Mouse (Mus musculus): ENCODE data around the gene Slc17a7. TPM values are rescaled to one million over a fixed set of nuclear protein-coding genes. Genes with fewer than 3 reads are reported as not detected.

Slc17a7 gene
- total and polyA plus RNA-seq, 3 experiments: 0.11 TPM; not detected in 2

GRCm38 (mm10) chr7:45224826-45225225 lies 61.1 kb downstream of the Slc17a7 start:
- Histone ChIP-seq H3K9me3 (replicated peaks; ENCODE audit: low read length) (peaks cover 7% of the 10 kb centered on the region), H3K36me3 (replicated peaks in 1 of 2; ENCODE audit: control insufficient read depth in 1 of 2, insufficient read depth in 1 of 2, low read length in 1 of 2) (peaks cover 0 to 9% of the 10 kb centered on the region in 2 experiments), H3K4me3 (replicated peaks in 1 of 3; ENCODE audit: low read depth in 2 of 3, low read length in 2 of 3, poor library complexity in 1 of 3) (no peak overlapping the region), H3K4me1 (ENCODE audit: control insufficient read depth in 1 of 2, insufficient read depth in 2 of 2) (peaks cover 15 to 52% of the 10 kb centered on the region in 2 experiments), H3K79me2 (replicated peaks; ENCODE audit: control insufficient read depth, extremely low read depth, insufficient read depth, poor library complexity, severe bottlenecking) (no peaks in the 10 kb centered on the region), H3K4me2 (ENCODE audit: insufficient read depth, low read depth, poor library complexity, severe bottlenecking) (no peak overlapping the region), H3K9ac (ENCODE audit: insufficient read depth, low read depth) (no peak overlapping the region), H3K27me3 (replicated peaks) (no peaks in the 10 kb centered on the region), H3K27ac (ENCODE audit: insufficient read depth, low read depth) (no peak overlapping the region)
- in situ Hi-C loops (cut with MboI; ENCODE audit: low pct_ligation_motif_present, low pct_unique_long_range_greater_than_20kb, low sequenced_read_pairs) (no loop called here), dilution Hi-C loops (cut with MboI; ENCODE audit: extremely low pct_ligation_motif_present, extremely low pct_unique_long_range_greater_than_20kb, low sequenced_read_pairs) (no loop called here)
- no peak for DNase-seq (ENCODE audit: extremely low read depth)
- TF ChIP-seq JUND (conservative IDR thresholded peaks at IDR 0.05; ENCODE audit: low read depth, low read length) (no peak), MAFK (IDR thresholded peaks at IDR 0.05; ENCODE audit: insufficient replicate concordance, low read length) (no peak), NRF1 (IDR thresholded peaks at IDR 0.05; ENCODE audit: low read depth, low read length) (no peak), E2F4 (IDR thresholded peaks at IDR 0.05; ENCODE audit: insufficient replicate concordance, low read depth, low read length) (no peak), KAT2A (IDR thresholded peaks at IDR 0.05; ENCODE audit: insufficient replicate concordance, low read length) (no peak), MAX (IDR thresholded peaks at IDR 0.05; ENCODE audit: low read length) (no peak), JUN (IDR thresholded peaks at IDR 0.05; ENCODE audit: insufficient read depth, low read depth, low read length) (no peak), RCOR1 (conservative IDR thresholded peaks at IDR 0.05; ENCODE audit: low read depth, low read length) (no peak), MEF2A (IDR thresholded peaks at IDR 0.05; ENCODE audit: borderline replicate concordance, low read depth, low read length) (no peak), MXI1 (IDR thresholded peaks at IDR 0.05; ENCODE audit: low read depth, low read length) (no peak), TBP (conservative IDR thresholded peaks at IDR 0.05; ENCODE audit: low read depth, low read length) (no peak), ETS1 (conservative IDR thresholded peaks at IDR 0.05; ENCODE audit: low read depth, low read length) (no peak), ZMIZ1 (IDR thresholded peaks at IDR 0.05; ENCODE audit: low read depth, low read length) (no peak), ZKSCAN1 (IDR thresholded peaks at IDR 0.05; ENCODE audit: borderline replicate concordance, low read depth, low read length) (no peak), BHLHE40 (IDR thresholded peaks at IDR 0.05; ENCODE audit: low read depth, low read length) (no peak), CTCF (conservative IDR thresholded peaks at IDR 0.05 in 1 of 2, IDR thresholded peaks at IDR 0.05 in 1 of 2; ENCODE audit: low read depth in 2 of 2, low read length in 2 of 2) (no peak), POLR2AphosphoS2 (IDR thresholded peaks at IDR 0.05; ENCODE audit: low read depth, low read length) (no peak), IRF4 (IDR thresholded peaks at IDR 0.05; ENCODE audit: low read depth, low read length) (no peak), CHD2 (IDR thresholded peaks at IDR 0.05; ENCODE audit: low read length) (no peak), MYC (IDR thresholded peaks at IDR 0.05; ENCODE audit: low read depth, low read length) (no peak)

Other genes with a start within 250 kb of the Slc17a7 start
Only the 20 nearest of the 34 such genes appear.
- 5.0 and 10.6 TPM in 2 replicates for gene Rras, start 146.0 kb upstream of the Slc17a7 start, total RNA-seq (2012; rRNA removed)
- 6.6 and 7.2 TPM in 2 replicates for gene Rras, start 146.0 kb upstream of the Slc17a7 start, total RNA-seq (2014; rRNA removed)
- 18.5 and 19.8 TPM in 2 replicates for gene Rras, start 146.0 kb upstream of the Slc17a7 start, polyA plus RNA-seq (2012; ENCODE audit: insufficient read length, low read depth)
- 5.7 and 6.5 TPM in 2 replicates for gene Prr12, start 111.1 kb upstream of the Slc17a7 start, total RNA-seq (2012; rRNA removed)
- gene Prr12, start 111.1 kb upstream of the Slc17a7 start, total RNA-seq (2014; rRNA removed): 1.1 and 1.2 TPM in 2 replicates
- 18.0 and 20.5 TPM in 2 replicates for gene Prr12, start 111.1 kb upstream of the Slc17a7 start, polyA plus RNA-seq (2012; ENCODE audit: insufficient read length, low read depth)
- gene Nosip, start 101.5 kb upstream of the Slc17a7 start, total RNA-seq (2012; rRNA removed): 73.2 and 86.8 TPM in 2 replicates
- gene Nosip, start 101.5 kb upstream of the Slc17a7 start, total RNA-seq (2014; rRNA removed): 79.3 and 81.4 TPM in 2 replicates
- 72.4 and 83.9 TPM in 2 replicates for gene Nosip, start 101.5 kb upstream of the Slc17a7 start, polyA plus RNA-seq (2012; ENCODE audit: insufficient read length, low read depth)
- 7.1 and 7.6 TPM in 2 replicates for gene Prrg2, start 101.3 kb upstream of the Slc17a7 start, total RNA-seq (2012; rRNA removed)
- 6.1 and 6.7 TPM in 2 replicates for gene Prrg2, start 101.3 kb upstream of the Slc17a7 start, total RNA-seq (2014; rRNA removed)
- gene Prrg2, start 101.3 kb upstream of the Slc17a7 start, polyA plus RNA-seq (2012; ENCODE audit: insufficient read length, low read depth): 7.2 and 7.7 TPM in 2 replicates
- gene Rcn3, start 71.7 kb upstream of the Slc17a7 start, total RNA-seq (2012; rRNA removed): 0.38 and 0.42 TPM in 2 replicates
- not detected in 2 replicates for gene Rcn3, start 71.7 kb upstream of the Slc17a7 start, total RNA-seq (2014; rRNA removed)
- gene Rcn3, start 71.7 kb upstream of the Slc17a7 start, polyA plus RNA-seq (2012; ENCODE audit: insufficient read length, low read depth): not detected in 2 replicates
- gene Fcgrt, start 60.1 kb upstream of the Slc17a7 start, total RNA-seq (2012; rRNA removed): 0.13 and 0.17 TPM in 2 replicates
- gene Fcgrt, start 60.1 kb upstream of the Slc17a7 start, total RNA-seq (2014; rRNA removed): not detected in 2 replicates
- gene Fcgrt, start 60.1 kb upstream of the Slc17a7 start, polyA plus RNA-seq (2012; ENCODE audit: insufficient read length, low read depth): 0.15 and 0.16 TPM in 2 replicates
- gene Rps11, start 39.5 kb upstream of the Slc17a7 start, total RNA-seq (2012; rRNA removed): 1,839 and 2,104 TPM in 2 replicates
- gene Rps11, start 39.5 kb upstream of the Slc17a7 start, total RNA-seq (2014; rRNA removed): 898 and 923 TPM in 2 replicates
- 1,465 and 1,699 TPM in 2 replicates for gene Rps11, start 39.5 kb upstream of the Slc17a7 start, polyA plus RNA-seq (2012; ENCODE audit: insufficient read length, low read depth)
- 5,043 and 5,211 TPM in 2 replicates for gene Rpl13a, start 35.2 kb upstream of the Slc17a7 start, total RNA-seq (2012; rRNA removed)
- 2,822 and 2,851 TPM in 2 replicates for gene Rpl13a, start 35.2 kb upstream of the Slc17a7 start, total RNA-seq (2014; rRNA removed)
- gene Rpl13a, start 35.2 kb upstream of the Slc17a7 start, polyA plus RNA-seq (2012; ENCODE audit: insufficient read length, low read depth): 4,154 and 5,174 TPM in 2 replicates
- gene Gm45713, start 27.7 kb upstream of the Slc17a7 start, total RNA-seq (2012; rRNA removed): 1.3 and 2.2 TPM in 2 replicates
- not detected in 2 replicates for gene Gm45713, start 27.7 kb upstream of the Slc17a7 start, total RNA-seq (2014; rRNA removed)
- gene Gm45713, start 27.7 kb upstream of the Slc17a7 start, polyA plus RNA-seq (2012; ENCODE audit: insufficient read length, low read depth): 1.4 TPM in 1 of 2 replicates, not detected in the other
- 4.0 and 4.9 TPM in 2 replicates for gene Flt3l, start 27.5 kb upstream of the Slc17a7 start, total RNA-seq (2012; rRNA removed)
- gene Flt3l, start 27.5 kb upstream of the Slc17a7 start, total RNA-seq (2014; rRNA removed): 4.3 and 4.6 TPM in 2 replicates
- gene Flt3l, start 27.5 kb upstream of the Slc17a7 start, polyA plus RNA-seq (2012; ENCODE audit: insufficient read length, low read depth): 11.4 and 14.9 TPM in 2 replicates
- 69.3 and 74.1 TPM in 2 replicates for gene Pih1d1, start 9.6 kb upstream of the Slc17a7 start, total RNA-seq (2012; rRNA removed)
- 37.2 and 37.4 TPM in 2 replicates for gene Pih1d1, start 9.6 kb upstream of the Slc17a7 start, total RNA-seq (2014; rRNA removed)
- gene Pih1d1, start 9.6 kb upstream of the Slc17a7 start, polyA plus RNA-seq (2012; ENCODE audit: insufficient read length, low read depth): 44.6 and 50.3 TPM in 2 replicates
- 41.6 and 45.1 TPM in 2 replicates for gene Aldh16a1, start 9.4 kb upstream of the Slc17a7 start, total RNA-seq (2012; rRNA removed)
- 26.9 and 27.8 TPM in 2 replicates for gene Aldh16a1, start 9.4 kb upstream of the Slc17a7 start, total RNA-seq (2014; rRNA removed)
- gene Aldh16a1, start 9.4 kb upstream of the Slc17a7 start, polyA plus RNA-seq (2012; ENCODE audit: insufficient read length, low read depth): 49.8 and 53.5 TPM in 2 replicates
- not detected in 2 replicates for gene Gfy, start 15.6 kb downstream of the Slc17a7 start, total RNA-seq (2012; rRNA removed)
- not detected in 2 replicates for gene Gfy, start 15.6 kb downstream of the Slc17a7 start, total RNA-seq (2014; rRNA removed)
- gene Gfy, start 15.6 kb downstream of the Slc17a7 start, polyA plus RNA-seq (2012; ENCODE audit: insufficient read length, low read depth): not detected in 2 replicates
- gene Pth2, start 17.0 kb downstream of the Slc17a7 start, total RNA-seq (2012; rRNA removed): not detected in 2 replicates
- gene Pth2, start 17.0 kb downstream of the Slc17a7 start, total RNA-seq (2014; rRNA removed): not detected in 2 replicates
- not detected in 2 replicates for gene Pth2, start 17.0 kb downstream of the Slc17a7 start, polyA plus RNA-seq (2012; ENCODE audit: insufficient read length, low read depth)
- 0.04 TPM in 1 of 2 replicates, not detected in the other for gene Ccdc155, start 40.9 kb downstream of the Slc17a7 start, total RNA-seq (2012; rRNA removed)
- not detected in 2 replicates for gene Ccdc155, start 40.9 kb downstream of the Slc17a7 start, total RNA-seq (2014; rRNA removed)
- gene Ccdc155, start 40.9 kb downstream of the Slc17a7 start, polyA plus RNA-seq (2012; ENCODE audit: insufficient read length, low read depth): not detected in 2 replicates
- 1.3 and 1.6 TPM in 2 replicates for gene Dkkl1, start 48.2 kb downstream of the Slc17a7 start, total RNA-seq (2012; rRNA removed)
- 0.22 and 0.24 TPM in 2 replicates for gene Dkkl1, start 48.2 kb downstream of the Slc17a7 start, total RNA-seq (2014; rRNA removed)
- gene Dkkl1, start 48.2 kb downstream of the Slc17a7 start, polyA plus RNA-seq (2012; ENCODE audit: insufficient read length, low read depth): 0.44 and 0.60 TPM in 2 replicates
- gene Tead2, start 51.8 kb downstream of the Slc17a7 start, total RNA-seq (2012; rRNA removed): 0.38 and 0.71 TPM in 2 replicates
- 0.31 and 0.84 TPM in 2 replicates for gene Tead2, start 51.8 kb downstream of the Slc17a7 start, total RNA-seq (2014; rRNA removed)
- 2.5 and 3.0 TPM in 2 replicates for gene Tead2, start 51.8 kb downstream of the Slc17a7 start, polyA plus RNA-seq (2012; ENCODE audit: insufficient read length, low read depth)
- 71.3 and 91.1 TPM in 2 replicates for gene Cd37, start 75.2 kb downstream of the Slc17a7 start, total RNA-seq (2012; rRNA removed)
- 69.3 and 73.8 TPM in 2 replicates for gene Cd37, start 75.2 kb downstream of the Slc17a7 start, total RNA-seq (2014; rRNA removed)
- 397 and 437 TPM in 2 replicates for gene Cd37, start 75.2 kb downstream of the Slc17a7 start, polyA plus RNA-seq (2012; ENCODE audit: insufficient read length, low read depth)
- gene Slc6a16, start 77.1 kb downstream of the Slc17a7 start, total RNA-seq (2012; rRNA removed): 0.08 TPM in 1 of 2 replicates, not detected in the other
- 0.13 TPM in 1 of 2 replicates, not detected in the other for gene Slc6a16, start 77.1 kb downstream of the Slc17a7 start, total RNA-seq (2014; rRNA removed)
- gene Slc6a16, start 77.1 kb downstream of the Slc17a7 start, polyA plus RNA-seq (2012; ENCODE audit: insufficient read length, low read depth): 0.37 and 0.49 TPM in 2 replicates
- not detected in 2 replicates for gene Slc6a21, start 113.6 kb downstream of the Slc17a7 start, total RNA-seq (2012; rRNA removed)
- not detected in 2 replicates for gene Slc6a21, start 113.6 kb downstream of the Slc17a7 start, total RNA-seq (2014; rRNA removed)
- not detected in 2 replicates for gene Slc6a21, start 113.6 kb downstream of the Slc17a7 start, polyA plus RNA-seq (2012; ENCODE audit: insufficient read length, low read depth)